In the genomic region with DNA sequence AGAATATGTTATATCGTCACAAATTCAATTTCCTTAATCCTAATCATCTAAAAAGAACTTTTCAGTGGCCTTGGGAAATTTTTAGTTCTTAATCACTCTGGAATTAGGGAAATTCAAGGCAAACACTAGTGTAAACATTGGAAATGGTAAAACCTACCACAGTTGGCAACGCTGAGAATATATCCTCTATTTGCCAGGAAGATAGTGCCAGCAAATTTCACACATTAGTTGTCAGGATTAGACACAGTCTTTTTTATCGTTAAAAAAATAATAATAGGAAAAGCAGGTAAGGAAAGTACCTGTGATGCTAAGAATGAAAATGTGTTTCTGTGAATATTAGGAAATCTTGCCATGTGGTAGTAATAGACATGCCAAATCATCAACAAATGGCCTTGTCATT, we compare ENCODE assay signal across 11 mouse cellular contexts.
"Had no signal": no experiment of that assay in that cellular context is flagged by ENCODE, and none has a peak within 500 bp of the region (broad histone marks: within the 10 kb centered on the region; RNA-seq: fewer than 3 reads in every experiment).

No protein-coding gene starts in this region.

- DNase-seq: left cerebral cortex, postnatal 4 days; liver, embryonic 13.5 days; liver, postnatal 0 days; lung, adult 18-20 months; lung, adult 2 months; lung, embryonic 14.5 days; lung, postnatal 10 days; lung, postnatal 14 days; lung, postnatal 36 days; lung, postnatal 4 days; midbrain, embryonic 14.5 days had no signal
